Mouse (Mus musculus): ENCODE measurements around the gene Tap1.

- TF ChIP-seq RAD21 (IDR thresholded peaks at IDR 0.05; ENCODE audit: low read depth, low read length) (no peak), POLR2A (IDR thresholded peaks at IDR 0.05; ENCODE audit: low read depth, low read length) (no peak), TCF12 (IDR thresholded peaks at IDR 0.05; ENCODE audit: low read depth, low read length) (no peak), CTCF (conservative IDR thresholded peaks at IDR 0.05 in 1 of 2, IDR thresholded peaks at IDR 0.05 in 1 of 2; ENCODE audit: low read depth in 2 of 2, low read length in 2 of 2) (no peak), HCFC1 (IDR thresholded peaks at IDR 0.05; ENCODE audit: low read depth, low read length) (no peak), USF1 (IDR thresholded peaks at IDR 0.05; ENCODE audit: low read depth, low read length) (no peak)
These were observed 49.8 kb upstream of the Tap1 start for GRCm38 (mm10) chr17:34137601-34138000.

Data from CH12.LX (cell line).